Mouse (Mus musculus): Measurements from ENCODE around the gene Ttc28.

DNA sequence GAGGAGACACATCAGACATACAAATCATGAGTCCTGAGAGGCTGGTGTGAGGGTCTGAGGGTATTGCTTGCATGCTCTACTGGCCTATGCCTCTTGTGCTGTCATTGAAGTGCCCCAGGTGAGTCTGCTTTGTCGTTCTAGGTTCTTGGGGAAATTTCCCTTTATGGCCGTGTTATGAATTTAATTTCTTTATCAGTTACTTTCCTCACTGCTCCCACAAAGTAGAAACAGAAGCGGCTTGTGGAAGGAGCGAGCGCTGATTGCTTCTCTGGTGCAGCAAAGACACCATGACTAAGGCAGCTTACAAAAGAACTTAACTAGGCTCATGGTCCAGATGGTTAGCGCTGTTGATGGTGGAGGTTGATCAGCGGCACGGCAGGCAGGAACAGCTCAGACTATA is 64.7 kb downstream of the Ttc28 start:
- TF ChIP-seq TAL1 (IDR thresholded peaks at IDR 0.05; ENCODE audit: low read length) (no peak), GATA1 (IDR thresholded peaks at IDR 0.05; ENCODE audit: low read length) (no peak)

Measured in erythroblast, embryonic 14.5 days (primary cell).